Mouse (Mus musculus) embryonic fibroblast, embryonic 13.5 days (primary cell): ENCODE results near the gene Kcnn1. TPM values are rescaled to one million over a fixed set of nuclear protein-coding genes. Genes with fewer than 3 reads are reported as not detected.
"Not testable (repeated sequence)": the region's sequence is repeated elsewhere in the genome, so short reads cannot be mapped to it uniquely, and the experiment has no call there.

Experiments
- H3K27ac ChIP-seq: 2 replicates; pipeline ENCODE4 v1.5.1; 2012; ENCODE audit warnings: low read length, control low read depth, inconsistent platforms; ENCODE audit not compliant: insufficient read depth
- H3K4me1 ChIP-seq: 2 replicates; pipeline ENCODE4 v1.6.1; 2011; ENCODE audit warnings: low read length; ENCODE audit not compliant: control insufficient read depth, insufficient read depth
- H3K4me3 ChIP-seq: 2 replicates; pipeline ENCODE4 v1.5.1; 2011; ENCODE audit warnings: mild to moderate bottlenecking, control low read depth, low read length; ENCODE audit not compliant: insufficient read depth
- CTCF ChIP-seq: IDR thresholded peaks from 2 replicates; pipeline ENCODE4 v1.5.1; 2011; ENCODE audit warnings: mild to moderate bottlenecking, control low read depth, low read length, moderate library complexity, borderline replicate concordance; ENCODE audit not compliant: insufficient read depth
- POLR2A ChIP-seq: IDR thresholded peaks from 2 replicates; pipeline ENCODE4 v1.6.1; 2011; ENCODE audit warnings: low read depth, mild to moderate bottlenecking, control low read depth, low read length, moderate library complexity
- polyA plus RNA-seq: library from polyadenylated mRNA; stranded (reverse); fragments of >200 nt; gene quantifications from 2 replicates; pipeline ENCODE4 v1.2.4, GENCODE M21; 2011; ENCODE audit warnings: low read depth; ENCODE audit not compliant: missing spikeins, insufficient read length

Kcnn1 gene
- polyA plus RNA-seq, 1 experiment: 2.7 TPM

GRCm38 (mm10) chr8:70833520-70833919, 29.5 kb downstream of the Kcnn1 start:
- Histone ChIP-seq H3K4me3 (no peak overlapping the region), H3K27ac (no peak overlapping the region), H3K4me1 (no peaks in the 10 kb centered on the region)
- no peak for TF ChIP-seq CTCF
- TF ChIP-seq POLR2A: no peak

GRCm38 (mm10) chr8:70833018-70833482, 30.0 kb downstream of the Kcnn1 start:
- no peak overlapping the region for H3K27ac ChIP-seq

GRCm38 (mm10) chr8:70832371-70832770, 30.7 kb downstream of the Kcnn1 start:
- no peak for TF ChIP-seq CTCF
- TF ChIP-seq POLR2A: no peak
- H3K4me3 ChIP-seq: no peak overlapping the region
- H3K27ac ChIP-seq: no peak overlapping the region
- H3K4me1 ChIP-seq: no peaks in the 10 kb centered on the region

More at GRCm38 (mm10) chr8:70833018-70833482, 30.0 kb downstream of the Kcnn1 start:
- no peak for TF ChIP-seq POLR2A
- no peak for TF ChIP-seq CTCF
- H3K4me1 ChIP-seq: no peaks in the 10 kb centered on the region
- no peak overlapping the region for H3K4me3 ChIP-seq

- H3K4me3 ChIP-seq: no peak overlapping the region
- TF ChIP-seq POLR2A (no peak), CTCF (no peak)
- no peaks in the 10 kb centered on the region for H3K4me1 ChIP-seq
- H3K27ac ChIP-seq: no peak overlapping the region
Measured at GRCm38 (mm10) chr8:70831517-70831916, 31.5 kb downstream of the Kcnn1 start.

GRCm38 (mm10) chr8:70827796-70828195, 35.3 kb downstream of the Kcnn1 start:
- no peaks in the 10 kb centered on the region for H3K4me1 ChIP-seq
- TF ChIP-seq CTCF (no peak), POLR2A (no peak)
- no peak overlapping the region for H3K27ac ChIP-seq
- H3K4me3 ChIP-seq: no peak overlapping the region

- H3K4me1 ChIP-seq: no peaks in the 10 kb centered on the region
- no peak overlapping the region for H3K27ac ChIP-seq
- no peak for TF ChIP-seq POLR2A
- no peak for TF ChIP-seq CTCF
- no peak overlapping the region for H3K4me3 ChIP-seq
Measured at GRCm38 (mm10) chr8:70827010-70827409, 36.0 kb downstream of the Kcnn1 start.

- Histone ChIP-seq H3K4me1 (no peaks in the 10 kb centered on the region), H3K27ac (no peak overlapping the region), H3K4me3 (no peak overlapping the region)
- TF ChIP-seq POLR2A (no peak), CTCF (no peak)
Measured at GRCm38 (mm10) chr8:70825816-70826215, 37.2 kb downstream of the Kcnn1 start.

GRCm38 (mm10) chr8:70823802-70824201, 39.3 kb downstream of the Kcnn1 start:
- no peak overlapping the region for H3K27ac ChIP-seq
- no peak for TF ChIP-seq CTCF
- TF ChIP-seq POLR2A: no peak
- no peak overlapping the region for H3K4me3 ChIP-seq
- H3K4me1 ChIP-seq: no peaks in the 10 kb centered on the region

- not testable (repeated sequence) for H3K4me1 ChIP-seq, H3K4me3 ChIP-seq, H3K27ac ChIP-seq
Measured at GRCm38 (mm10) chr8:70822594-70822993, 40.5 kb downstream of the Kcnn1 start.

- Histone ChIP-seq H3K4me3 (no peak overlapping the region), H3K4me1 (no peaks in the 10 kb centered on the region), H3K27ac (no peak overlapping the region)
- TF ChIP-seq CTCF: no peak
- TF ChIP-seq POLR2A: no peak
Measured at GRCm38 (mm10) chr8:70821992-70822391, 41.1 kb downstream of the Kcnn1 start.

- no peak overlapping the region for H3K27ac ChIP-seq
- H3K4me1 ChIP-seq: no peaks in the 10 kb centered on the region
- no peak overlapping the region for H3K4me3 ChIP-seq
- TF ChIP-seq POLR2A (no peak), CTCF (peak; percentile 100)
Measured at GRCm38 (mm10) chr8:70821399-70821962, 41.6 kb downstream of the Kcnn1 start.
